Mouse (Mus musculus) bone marrow, adult 2 months (tissue): ENCODE measurements around the gene Mtch1.

Source experiments
- CTCF ChIP-seq: fragments of 200-500 bp; IDR thresholded peaks from 2 replicates; pipeline ENCODE4 v1.5.1; 2011; ENCODE audit warnings: low read length, control low read depth; ENCODE audit not compliant: control insufficient read depth, insufficient read depth
- POLR2A ChIP-seq: fragments of 200-500 bp; IDR thresholded peaks from 2 replicates; pipeline ENCODE4 v1.6.1; 2011; ENCODE audit warnings: low read depth, mild to moderate bottlenecking, control low read depth, low read length, borderline replicate concordance; ENCODE audit not compliant: control insufficient read depth

DNA sequence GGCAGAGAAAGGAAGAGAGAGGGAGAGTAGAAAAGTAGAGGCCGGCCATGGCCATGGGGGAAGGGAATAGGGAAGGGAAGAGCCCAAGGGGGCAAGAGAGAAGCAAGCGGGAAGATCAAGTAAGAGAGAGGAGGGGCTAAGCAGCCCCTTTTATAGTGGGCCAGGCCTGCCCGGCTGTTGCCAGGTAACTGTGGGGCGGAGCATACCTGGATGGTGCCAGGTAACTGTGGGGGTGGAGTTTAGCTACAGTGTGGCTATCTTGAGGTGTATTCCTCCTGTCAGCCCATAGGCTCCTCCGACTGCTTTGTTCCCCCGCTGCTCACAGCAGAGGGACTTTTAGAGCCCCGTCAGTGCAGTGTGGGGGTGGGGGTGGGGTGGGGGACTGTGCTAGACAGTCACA, 21.0 kb upstream of the Mtch1 start:
- no peak for TF ChIP-seq CTCF
- no peak for TF ChIP-seq POLR2A
